18 mouse cellular contexts compared by ENCODE assay signal in the genomic region with DNA sequence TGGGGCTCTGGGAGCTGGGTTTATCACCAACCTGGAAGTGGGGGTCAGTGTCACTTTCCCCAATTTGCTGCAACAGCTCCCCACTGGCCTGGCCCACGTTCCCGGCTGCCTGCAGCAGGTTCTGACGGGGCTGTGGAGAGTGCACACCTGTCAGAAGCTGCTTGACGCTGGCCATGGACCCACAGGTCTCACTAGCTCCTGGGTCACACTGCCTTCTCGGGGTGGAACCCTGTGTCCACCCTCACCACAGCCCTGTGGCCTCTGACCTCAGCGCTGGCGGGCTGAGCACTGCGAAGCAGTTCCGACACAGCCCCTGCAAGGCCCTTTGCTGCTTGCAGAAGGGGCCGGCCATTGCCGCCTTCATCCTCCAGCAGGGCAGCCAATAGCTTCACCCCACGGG.
"Had no signal": no experiment of that assay in that cellular context is flagged by ENCODE, and none has a peak within 500 bp of the region (broad histone marks: within the 10 kb centered on the region; RNA-seq: fewer than 3 reads in every experiment).

No protein-coding gene starts in this region.

- H3K27me3 ChIP-seq: midbrain, embryonic 12.5 days; neural tube, embryonic 13.5 days; neural tube, embryonic 15.5 days had no signal

- ATAC-seq: midbrain, embryonic 16.5 days had no signal

- H3K4me2 ChIP-seq: lung, embryonic 14.5 days; midbrain, embryonic 12.5 days; neural tube, embryonic 13.5 days; neural tube, embryonic 15.5 days had no signal

- DNase-seq: lung, adult 18-20 months; lung, embryonic 14.5 days; lung, postnatal 10 days; midbrain, embryonic 14.5 days; retina, postnatal 1 day; right cerebral cortex, adult 18-20 months; right cerebral cortex, postnatal 25 days; right cerebral cortex, postnatal 4 days; spleen, adult 18-20 months; thymus, adult 18-20 months; thymus, postnatal 14 days; thymus, postnatal 36 days had no signal

- H3K9me3 ChIP-seq: midbrain, embryonic 12.5 days; neural tube, embryonic 13.5 days; neural tube, embryonic 15.5 days had no signal

- H3K9ac ChIP-seq: lung, embryonic 14.5 days; midbrain, embryonic 12.5 days; neural tube, embryonic 13.5 days; neural tube, embryonic 15.5 days had no signal

- H3K4me3 ChIP-seq: midbrain, embryonic 10.5 days; midbrain, embryonic 12.5 days; myocyte; neural tube, embryonic 13.5 days; neural tube, embryonic 15.5 days had no signal

- H3K27ac ChIP-seq: midbrain, embryonic 10.5 days; midbrain, embryonic 12.5 days; neural tube, embryonic 13.5 days; neural tube, embryonic 15.5 days had no signal

- H3K4me1 ChIP-seq: midbrain, embryonic 10.5 days; midbrain, embryonic 12.5 days; neural tube, embryonic 13.5 days; neural tube, embryonic 15.5 days had no signal
